Mouse (Mus musculus) embryonic facial prominence, embryonic 10.5 days (tissue): Measurements from ENCODE around the gene Gcgr. TPM values are rescaled to one million over a fixed set of nuclear protein-coding genes. Genes with fewer than 3 reads are reported as not detected.

Source experiments
- DNase-seq: peaks from one replicate; pipeline ENCODE4 v3.0.0-alpha.2; 2017; ENCODE audit warnings: low spot score
- H3K27ac ChIP-seq: fragments of 300-500 bp; sonication (generic); replicated peaks from 2 replicates; pipeline ENCODE4 v1.5.1; 2016; ENCODE audit warnings: mild to moderate bottlenecking
- H3K27me3 ChIP-seq: fragments of 300-500 bp; sonication (generic); replicated peaks from 2 replicates; pipeline ENCODE4 v1.6.1; 2016; ENCODE audit warnings: low read depth, mild to moderate bottlenecking; ENCODE audit not compliant: poor library complexity, severe bottlenecking
- H3K36me3 ChIP-seq: fragments of 300-500 bp; sonication (generic); replicated peaks from 2 replicates; pipeline ENCODE4 v1.6.1; 2016; ENCODE audit warnings: mild to moderate bottlenecking, moderate library complexity
- H3K4me1 ChIP-seq: fragments of 300-500 bp; sonication (generic); 2 replicates; pipeline ENCODE4 v1.6.1; 2016
- H3K4me3 ChIP-seq: fragments of 300-500 bp; sonication (generic); 2 replicates; pipeline ENCODE4 v1.5.1; 2016; ENCODE audit warnings: mild to moderate bottlenecking, moderate library complexity
- H3K9me3 ChIP-seq: fragments of 300-500 bp; sonication (generic); 2 replicates; pipeline ENCODE4 v1.6.1; 2016; ENCODE audit warnings: mild to moderate bottlenecking
- WGBS: fragments of 180-500 bp; shearing (Covaris S2); methylation state at CpG from one replicate; pipeline ENCODE4 v1.1.7; 2016; 5-methylcytosine and 5-hydroxymethylcytosine counted together
- polyA plus RNA-seq: library from polyadenylated mRNA; unstranded; fragments of >200 nt; fragmentation: Nextera tagmentation; extraction: Ambion mirVana; gene quantifications from 2 replicates; pipeline ENCODE4 v1.2.1, GENCODE M21; 2016

The Gcgr gene
- polyA plus RNA-seq, 1 experiment from 2014 or later = 0.62 TPM

GRCm38 (mm10) chr11:120560952-120561728, 30.6 kb downstream of the Gcgr start:
- H3K36me3 ChIP-seq = peaks cover 78% of the 10 kb centered on the region
- no peaks in the 10 kb centered on the region for H3K4me1 ChIP-seq
- H3K9me3 ChIP-seq = no peaks in the 10 kb centered on the region
- no peaks in the 10 kb centered on the region for H3K27me3 ChIP-seq
- no peak overlapping the region for H3K27ac ChIP-seq
- WGBS = 93% methylated on average over 13 of the region's 13 CpGs
- DNase-seq = no peak
- no peak overlapping the region for H3K4me3 ChIP-seq

- Histone ChIP-seq H3K36me3 (peaks cover 96% of the 10 kb centered on the region), H3K4me1 (0 out of 2 replicates have a peak, but pooled peaks cover 2% of the 10 kb centered on the region), H3K27ac (no peak overlapping the region), H3K27me3 (no peaks in the 10 kb centered on the region), H3K4me3 (no peak overlapping the region), H3K9me3 (no peaks in the 10 kb centered on the region)
- DNase-seq = no peak
- 96% methylated on average over 13 of the region's 13 CpGs for WGBS
Measured at GRCm38 (mm10) chr11:120562949-120563348, 32.5 kb downstream of the Gcgr start.

- Histone ChIP-seq H3K4me1 (0 out of 2 replicates have a peak, but pooled peaks cover 2% of the 10 kb centered on the region), H3K36me3 (peaks cover 100% of the 10 kb centered on the region), H3K27me3 (no peaks in the 10 kb centered on the region), H3K9me3 (no peaks in the 10 kb centered on the region), H3K4me3 (no peak overlapping the region), H3K27ac (no peak overlapping the region)
- 88% methylated on average over 9 of the region's 9 CpGs for WGBS
- no peak for DNase-seq
Measured at GRCm38 (mm10) chr11:120565114-120565513, 34.6 kb downstream of the Gcgr start.

- 97% methylated on average over 6 of the region's 6 CpGs for WGBS
- H3K27ac ChIP-seq = no peak overlapping the region
- no peaks in the 10 kb centered on the region for H3K27me3 ChIP-seq
- no peak for DNase-seq
- no peaks in the 10 kb centered on the region for H3K9me3 ChIP-seq
- peaks cover 21% of the 10 kb centered on the region for H3K4me1 ChIP-seq
- no peak overlapping the region for H3K4me3 ChIP-seq
- peaks cover 84% of the 10 kb centered on the region for H3K36me3 ChIP-seq
Measured at GRCm38 (mm10) chr11:120568324-120568723, 37.8 kb downstream of the Gcgr start.

GRCm38 (mm10) chr11:120571122-120571521, 40.6 kb downstream of the Gcgr start:
- 83% methylated on average over 3 of the region's 3 CpGs for WGBS
- DNase-seq = no peak
- Histone ChIP-seq H3K27me3 (no peaks in the 10 kb centered on the region), H3K9me3 (no peaks in the 10 kb centered on the region), H3K27ac (peak overlapping the region; percentile 96; the same call in 1 of the 2 replicates), H3K36me3 (peaks cover 56% of the 10 kb centered on the region), H3K4me3 (peak overlapping the region; percentile 64), H3K4me1 (peaks cover 32% of the 10 kb centered on the region)

GRCm38 (mm10) chr11:120571754-120572416, 41.4 kb downstream of the Gcgr start:
- Histone ChIP-seq H3K27ac (peak overlapping the region; percentile 96), H3K36me3 (peaks cover 56% of the 10 kb centered on the region), H3K27me3 (no peaks in the 10 kb centered on the region), H3K9me3 (no peaks in the 10 kb centered on the region), H3K4me3 (peak overlapping the region; percentile 64), H3K4me1 (peaks cover 32% of the 10 kb centered on the region)
- WGBS = 19% methylated on average over 11 of the region's 11 CpGs
- no peak for DNase-seq

GRCm38 (mm10) chr11:120572417-120572751, 41.9 kb downstream of the Gcgr start:
- Histone ChIP-seq H3K27ac (peak overlapping the region; percentile 96), H3K36me3 (peaks cover 56% of the 10 kb centered on the region), H3K9me3 (no peaks in the 10 kb centered on the region), H3K4me1 (peaks cover 32% of the 10 kb centered on the region), H3K27me3 (no peaks in the 10 kb centered on the region), H3K4me3 (peak overlapping the region; percentile 64)
- DNase-seq = no peak
- under 1% methylated on average over 24 of the region's 24 CpGs for WGBS

- WGBS = under 1% methylated on average over 94 of the region's 94 CpGs
- DNase-seq = peak; percentile 100
- peak within 1 kb of the TSS; percentile 64 for H3K4me3 ChIP-seq
- H3K9me3 ChIP-seq = no peaks in the 10 kb centered on the region
- peak within 1 kb of the TSS; percentile 96 for H3K27ac ChIP-seq
- H3K27me3 ChIP-seq = no peaks in the 10 kb centered on the region
- H3K4me1 ChIP-seq = peaks cover 30% of the 10 kb centered on the region
- H3K36me3 ChIP-seq = peaks cover 56% of the 10 kb centered on the region
Measured at GRCm38 (mm10) chr11:120572752-120573584, 42.5 kb downstream of the Gcgr start, which contains the start of gene P4hb. P4hb (minus strand) TSS chr11:120573253.

GRCm38 (mm10) chr11:120573585-120574277, 43.2 kb downstream of the Gcgr start:
- peak; percentile 23 for DNase-seq
- under 1% methylated on average over 23 of the region's 23 CpGs for WGBS
- Histone ChIP-seq H3K9me3 (no peaks in the 10 kb centered on the region), H3K27ac (peak overlapping the region; percentile 96), H3K36me3 (peaks cover 56% of the 10 kb centered on the region), H3K27me3 (no peaks in the 10 kb centered on the region), H3K4me3 (peak overlapping the region; percentile 64), H3K4me1 (peaks cover 35% of the 10 kb centered on the region)

GRCm38 (mm10) chr11:120574278-120574600, 43.7 kb downstream of the Gcgr start:
- Histone ChIP-seq H3K36me3 (peaks cover 56% of the 10 kb centered on the region), H3K4me1 (peaks cover 40% of the 10 kb centered on the region), H3K4me3 (peak overlapping the region; percentile 64), H3K27ac (peak overlapping the region; percentile 96), H3K9me3 (no peaks in the 10 kb centered on the region), H3K27me3 (no peaks in the 10 kb centered on the region)
- no peak for DNase-seq
- WGBS = 50% methylated on average over 5 of the region's 5 CpGs

GRCm38 (mm10) chr11:120575046-120575445, 44.5 kb downstream of the Gcgr start:
- DNase-seq = no peak
- Histone ChIP-seq H3K27ac (no peak overlapping the region), H3K27me3 (no peaks in the 10 kb centered on the region), H3K9me3 (no peaks in the 10 kb centered on the region), H3K4me3 (peak overlapping the region; percentile 64), H3K36me3 (peaks cover 56% of the 10 kb centered on the region), H3K4me1 (peaks cover 48% of the 10 kb centered on the region)
- 79% methylated on average over 2 of the region's 2 CpGs for WGBS

- Histone ChIP-seq H3K27ac (no peak overlapping the region), H3K9me3 (no peaks in the 10 kb centered on the region), H3K36me3 (peaks cover 50% of the 10 kb centered on the region), H3K4me3 (no peak overlapping the region), H3K27me3 (no peaks in the 10 kb centered on the region), H3K4me1 (peaks cover 49% of the 10 kb centered on the region)
- DNase-seq = no peak
Measured at GRCm38 (mm10) chr11:120575940-120576339, 45.4 kb downstream of the Gcgr start.
